Mouse (Mus musculus): ENCODE measurements around the gene Col19a1.
A peak's percentile ranks its signal among the peaks of the same experiment; 100 is the strongest.

Gene Col19a1

GRCm38 (mm10) chr1:24461305-24461887 lies 125.9 kb downstream of the Col19a1 start:
- no peak for DNase-seq (ENCODE audit: low spot score in 2 of 2)

GRCm38 (mm10) chr1:24458015-24458414 lies 129.3 kb downstream of the Col19a1 start:
- DNase-seq (ENCODE audit: low spot score in 2 of 2), result no peak

DNA sequence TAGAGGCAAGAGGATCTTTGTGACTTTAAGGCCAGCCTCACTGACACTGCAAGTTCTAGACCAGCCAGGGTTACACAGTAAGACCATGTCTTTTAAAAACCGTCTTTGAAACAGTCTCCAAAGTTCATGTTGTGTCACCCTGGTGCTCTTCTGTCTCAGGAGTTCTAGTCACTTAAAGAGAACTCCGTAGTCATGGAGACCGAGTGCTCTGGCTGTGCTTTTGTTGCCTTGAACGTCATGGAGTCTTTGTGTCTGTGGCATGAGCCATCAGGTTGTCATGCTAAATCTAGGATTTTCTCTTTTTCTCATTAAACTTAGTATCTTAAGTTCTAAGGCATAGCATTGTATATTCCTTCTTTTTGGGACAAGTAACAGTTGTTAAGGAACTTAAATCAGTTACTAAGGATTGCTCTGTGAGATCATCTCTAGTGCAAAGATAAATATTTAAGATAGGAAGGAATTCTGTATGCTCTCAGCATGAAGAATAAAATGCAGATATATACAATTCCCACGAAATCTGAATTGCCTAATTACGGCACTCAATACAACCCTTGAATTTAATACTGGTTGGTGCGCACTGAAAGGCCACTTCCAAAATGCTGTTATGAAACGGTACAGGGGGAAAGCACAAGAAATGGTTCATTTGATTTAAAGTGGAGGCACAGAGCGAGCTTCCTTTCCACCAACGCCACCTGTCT lies 134.6 kb downstream of the Col19a1 start:
- no peak for DNase-seq (ENCODE audit: low spot score in 2 of 2)

- DNase-seq (ENCODE audit: low spot score in 2 of 2), result peak; percentile 9 to 23
Observed at GRCm38 (mm10) chr1:24452159-24452558, 135.1 kb downstream of the Col19a1 start.

GRCm38 (mm10) chr1:24437425-24437824 lies 149.8 kb downstream of the Col19a1 start:
- no peak for DNase-seq (ENCODE audit: low spot score in 2 of 2)

DNA sequence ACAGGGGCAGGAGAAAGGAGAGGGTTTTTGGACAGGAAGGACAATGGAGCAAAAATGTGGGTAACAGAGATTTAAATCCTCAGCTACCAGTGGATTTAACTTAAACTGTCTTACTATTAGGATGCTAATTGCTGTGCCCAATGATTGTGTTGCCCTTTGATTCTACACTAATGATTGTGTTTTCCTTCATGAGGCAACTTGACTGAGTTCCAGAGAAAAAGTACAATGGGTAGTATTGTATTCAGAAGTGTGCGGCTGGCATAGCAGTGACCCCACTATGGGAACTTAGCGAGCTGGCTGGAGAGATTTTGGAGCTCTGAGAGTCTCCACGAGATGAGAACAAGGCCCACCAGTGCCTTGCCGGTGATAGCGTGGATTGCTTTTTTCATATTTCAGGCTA lies 159.0 kb downstream of the Col19a1 start:
- DNase-seq (ENCODE audit: low spot score in 2 of 2), result no peak

GRCm38 (mm10) chr1:24378125-24378821 lies 209.0 kb downstream of the Col19a1 start:
- peak in 1 of 2 experiments; percentile 44 for DNase-seq (ENCODE audit: low spot score in 2 of 2)

DNA sequence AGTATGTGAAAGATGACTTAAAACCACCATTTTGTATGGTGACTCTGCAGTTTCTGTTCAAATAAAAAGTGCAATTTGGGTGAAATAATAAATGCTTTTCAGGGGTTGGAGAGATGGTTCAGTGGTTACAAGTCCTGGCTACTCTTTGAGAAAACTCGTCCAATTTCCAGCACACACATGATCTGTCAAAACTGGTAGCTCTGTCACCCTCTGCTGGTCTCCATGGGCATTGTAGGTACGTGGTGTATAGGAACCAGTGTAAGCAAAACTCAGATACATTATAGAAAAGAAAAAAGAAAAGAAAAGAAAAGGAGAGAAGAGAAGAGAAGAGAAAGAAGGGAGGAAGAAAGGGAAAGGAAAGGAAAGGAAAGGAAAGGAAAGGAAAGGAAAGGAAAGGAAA lies 212.4 kb downstream of the Col19a1 start:
- DNase-seq (ENCODE audit: low spot score in 2 of 2), result no peak

- no peak for DNase-seq (ENCODE audit: low spot score in 2 of 2)
Observed at GRCm38 (mm10) chr1:24373671-24374070, 213.6 kb downstream of the Col19a1 start.

DNA sequence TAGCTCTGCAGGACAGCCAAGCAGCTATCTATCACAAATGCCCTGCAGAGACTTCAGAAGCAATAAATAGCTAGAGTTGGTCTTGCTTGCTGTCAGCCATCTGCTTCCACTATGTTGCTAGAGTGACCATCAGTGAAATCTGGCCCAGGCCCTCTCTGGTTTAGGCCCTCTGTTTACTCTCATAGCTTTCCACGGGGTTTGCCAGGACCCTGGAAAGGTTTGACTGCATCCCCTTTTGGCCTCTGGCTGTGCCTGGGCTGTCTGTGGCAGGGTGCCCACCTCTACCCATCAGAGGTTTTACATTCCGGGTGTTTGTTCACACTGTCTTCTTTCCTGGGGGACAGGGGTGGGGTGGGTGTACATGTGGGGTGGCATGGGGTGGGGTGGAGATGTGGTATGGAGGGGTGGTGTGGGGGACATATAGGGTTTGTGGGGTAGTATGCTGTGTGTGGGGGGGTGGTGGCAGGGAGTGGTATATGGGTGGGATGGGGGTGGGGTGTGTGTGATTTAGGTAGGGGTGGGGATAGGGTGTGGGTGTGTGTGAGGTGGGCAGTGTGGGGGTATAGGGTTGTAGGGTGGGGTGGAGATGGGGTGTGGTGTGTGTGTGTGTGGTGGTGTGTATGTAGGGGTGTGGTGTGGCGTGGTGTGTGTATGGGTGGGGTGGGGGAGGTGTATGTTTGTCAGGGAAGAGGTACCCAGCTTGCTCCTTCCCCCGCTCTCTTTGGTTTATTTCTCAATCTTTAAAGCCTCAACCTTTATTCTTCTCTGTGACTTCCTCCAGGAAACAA lies 214.6 kb downstream of the Col19a1 start:
- no peak for DNase-seq (ENCODE audit: low spot score in 2 of 2)

DNA sequence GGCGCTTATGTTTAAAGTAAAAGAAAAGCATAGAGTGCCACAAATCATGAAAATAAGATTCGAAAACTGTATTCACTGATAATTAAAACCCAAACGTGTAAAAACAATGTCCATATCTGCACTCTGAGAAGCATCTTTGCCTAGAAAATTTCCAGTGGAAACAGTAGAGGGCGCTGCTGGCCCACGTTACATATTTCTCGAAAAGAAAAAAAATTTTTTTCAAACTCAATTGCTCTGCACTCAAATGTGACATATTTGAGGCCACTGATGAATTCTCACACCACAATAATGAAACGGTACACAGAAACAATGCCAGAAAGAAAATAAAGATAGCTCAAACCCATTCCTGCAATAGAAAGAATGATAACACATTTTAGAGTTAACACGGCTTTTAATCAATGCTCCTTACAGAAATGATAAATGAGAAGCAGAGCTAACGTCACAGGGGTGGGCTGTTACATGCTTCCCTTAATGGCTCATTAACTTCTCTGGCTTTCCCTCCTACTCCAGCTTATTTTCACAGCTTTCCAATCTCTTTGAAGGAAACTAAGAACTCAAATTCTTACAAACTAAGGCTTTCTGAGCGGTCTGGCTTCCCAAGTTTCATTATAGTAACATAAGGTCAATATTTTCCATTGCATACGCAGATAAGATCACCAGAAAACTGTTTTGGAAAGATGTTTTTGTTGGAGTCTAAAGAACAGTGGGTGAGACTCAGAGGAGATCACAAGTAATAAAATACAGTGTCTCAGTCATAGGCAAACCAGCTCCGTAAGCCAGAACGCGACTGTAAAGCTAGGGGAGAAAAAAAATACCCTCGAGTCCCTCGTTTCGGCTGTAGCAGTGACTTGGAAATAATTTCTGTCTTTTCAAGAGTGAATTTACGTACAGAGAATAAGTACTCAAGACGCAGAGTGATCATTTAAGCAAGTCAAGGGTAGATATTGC lies 219.4 kb downstream of the Col19a1 start:
- DNase-seq (ENCODE audit: low spot score in 2 of 2), result peak in 1 of 2 experiments; percentile 48

DNA sequence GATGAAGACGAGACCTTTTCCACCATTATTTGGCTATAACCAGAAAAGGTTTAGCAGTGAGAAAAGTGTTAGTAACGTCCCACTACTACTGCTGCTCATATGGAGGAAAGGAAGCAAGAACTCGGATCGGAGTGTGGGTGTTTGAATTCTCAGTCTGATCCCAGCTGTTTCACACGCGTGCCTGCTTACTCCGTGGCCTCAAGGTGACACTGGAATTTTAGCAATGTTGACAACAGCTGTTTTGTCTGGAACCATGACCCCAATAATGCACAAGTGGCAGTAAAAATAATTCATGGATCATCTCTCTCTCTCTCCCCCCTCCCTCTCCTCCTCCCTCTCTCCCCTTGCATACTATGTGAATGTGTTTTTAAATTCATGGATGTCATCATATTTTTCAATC lies 222.5 kb downstream of the Col19a1 start:
- no peak for DNase-seq (ENCODE audit: low spot score in 2 of 2)

GRCm38 (mm10) chr1:24361990-24362635 lies 225.2 kb downstream of the Col19a1 start:
- no peak for DNase-seq (ENCODE audit: low spot score in 2 of 2)

DNA sequence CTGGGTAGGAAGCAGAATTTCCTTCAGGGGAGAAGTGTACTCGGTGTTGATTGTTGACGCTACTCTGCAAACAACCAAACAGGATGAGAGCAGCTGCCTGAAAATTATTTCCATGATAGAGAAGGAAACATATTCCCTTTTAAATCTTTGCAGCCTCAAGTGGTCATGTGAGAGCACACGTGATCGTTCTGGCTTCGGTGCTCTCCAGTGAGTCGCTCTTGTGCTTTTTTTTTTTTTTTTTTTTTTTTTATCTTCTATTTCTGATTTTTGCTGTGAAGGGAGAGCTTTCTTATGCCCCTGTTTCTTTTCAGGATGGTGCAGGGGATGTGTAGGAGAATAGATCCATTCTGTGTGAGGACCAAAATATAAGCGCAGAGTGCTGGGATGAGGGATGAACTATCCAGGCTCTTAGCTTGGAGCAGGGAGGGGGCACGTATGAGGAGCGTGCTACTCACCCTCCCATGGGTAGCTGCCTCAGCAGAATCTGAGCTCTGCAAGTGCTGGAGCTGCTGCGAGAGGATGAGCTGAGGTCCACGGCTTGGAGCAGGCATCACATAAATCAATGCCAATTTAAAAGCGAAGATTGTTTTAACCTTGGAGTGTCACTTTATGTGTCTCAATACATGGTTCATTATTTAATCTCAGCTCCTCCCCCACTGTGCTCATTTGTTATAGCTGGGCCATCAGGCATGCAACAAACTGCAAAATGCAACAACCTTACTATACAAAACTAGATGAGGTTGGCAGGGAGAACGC lies 237.6 kb downstream of the Col19a1 start:
- no peak for DNase-seq (ENCODE audit: low spot score in 2 of 2)

GRCm38 (mm10) chr1:24347621-24348160 lies 239.6 kb downstream of the Col19a1 start:
- no peak for DNase-seq (ENCODE audit: low spot score in 2 of 2)

DNA sequence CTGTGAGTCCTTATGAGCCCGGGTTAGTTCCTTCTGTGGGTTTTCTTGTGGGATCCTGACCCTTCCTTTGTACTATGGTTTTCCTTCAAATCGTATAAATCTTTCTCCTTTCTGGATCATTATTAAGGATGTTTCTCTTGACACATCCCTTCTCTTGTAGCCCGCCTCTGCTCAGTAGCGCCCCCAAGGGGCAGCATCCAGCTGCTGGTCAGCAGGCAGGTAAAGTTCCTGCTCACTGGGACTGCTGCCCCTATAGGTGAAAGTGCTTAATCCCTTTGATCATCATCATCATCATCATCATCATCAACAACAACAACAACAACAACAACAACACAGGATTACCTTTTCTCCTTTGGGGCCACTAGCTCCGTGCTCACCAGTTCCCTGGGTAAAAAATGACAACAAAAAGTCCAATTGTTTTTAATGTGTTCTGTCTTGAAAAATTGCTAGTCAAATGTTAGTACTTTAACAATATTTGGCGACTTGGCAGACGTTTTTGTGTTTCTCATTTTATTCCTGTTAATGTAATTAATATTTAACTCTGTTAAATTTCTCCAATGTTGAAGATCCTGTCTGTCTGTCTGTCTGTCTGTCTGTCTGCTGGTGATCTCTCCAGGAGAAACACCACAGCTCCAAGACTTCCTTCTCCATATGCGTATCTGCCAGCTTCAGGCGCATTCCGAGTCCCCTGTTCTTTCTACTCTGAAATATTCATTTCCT lies 249.6 kb downstream of the Col19a1 start:
- DNase-seq (ENCODE audit: low spot score in 2 of 2), result no peak

GRCm38 (mm10) chr1:24336051-24336450 lies 251.2 kb downstream of the Col19a1 start:
- no peak for DNase-seq (ENCODE audit: low spot score in 2 of 2)

DNA sequence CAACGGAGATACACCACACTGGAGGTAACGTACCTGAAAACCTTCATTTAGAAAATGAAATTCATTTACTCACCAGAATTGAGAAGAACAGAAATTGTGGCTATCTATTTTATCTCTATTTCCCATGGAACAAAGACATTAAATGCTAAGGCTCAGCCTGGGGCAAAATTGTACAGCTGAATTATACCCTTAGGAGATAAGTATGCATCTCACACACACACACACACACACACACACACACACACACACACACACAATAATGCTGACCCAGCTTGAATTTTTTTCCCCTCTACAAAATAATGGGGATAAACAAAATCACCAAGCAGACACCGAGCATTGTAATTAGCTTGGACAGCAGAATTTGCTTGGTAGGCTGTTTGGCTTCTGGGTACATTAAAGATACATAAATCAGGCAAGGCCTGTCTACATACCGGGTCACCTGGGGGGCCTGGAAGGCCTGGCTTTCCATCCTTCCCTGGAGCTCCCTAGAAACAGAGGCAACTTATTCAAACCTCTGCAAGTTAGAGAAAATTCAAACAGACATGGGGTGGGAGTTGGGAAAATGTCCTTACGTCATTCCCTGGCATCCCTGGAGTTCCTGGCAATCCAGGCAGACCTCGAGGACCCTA lies 270.2 kb downstream of the Col19a1 start:
- no peak for DNase-seq (ENCODE audit: low spot score in 2 of 2)

Measured in frontal cortex, postnatal 10 days (tissue).